Mouse (Mus musculus): ENCODE data around the gene Hacd4.

GRCm38 (mm10) chr4:88412331-88412730, 26.4 kb downstream of the Hacd4 start:
- no peak for TF ChIP-seq CTCF (IDR thresholded peaks at IDR 0.05; ENCODE audit: low read depth)
- TF ChIP-seq EP300 (IDR thresholded peaks at IDR 0.05; ENCODE audit: low read depth) = no peak

Measured in heart, postnatal 0 days (tissue).